Mouse (Mus musculus): ENCODE measurements around the gene Gm42674. TPM values are rescaled to one million over a fixed set of nuclear protein-coding genes. Genes with fewer than 3 reads are reported as not detected.

Gm42674 gene
- polyA plus RNA-seq, 1 experiment from 2014 or later, result not detected

GRCm38 (mm10) chr3:90612061-90612460, 10.4 kb downstream of the Gm42674 start:
- no peak for DNase-seq
- WGBS, result 52% methylated on average over 4 of the region's 4 CpGs
- H3K9ac ChIP-seq (replicated peaks; ENCODE audit: low read length), result no peak overlapping the region
- no peak overlapping the region for H3K4me2 ChIP-seq (ENCODE audit: low read length)
- H3K4me1 ChIP-seq (ENCODE audit: control insufficient read depth, insufficient read depth, low read length), result peaks cover 7% of the 10 kb centered on the region
- H3K9me3 ChIP-seq (ENCODE audit: control insufficient read depth, low read length), result no peaks in the 10 kb centered on the region
- H3K4me3 ChIP-seq (replicated peaks; ENCODE audit: low read depth, low read length), result no peak overlapping the region
- H3K36me3 ChIP-seq (ENCODE audit: control insufficient read depth, insufficient read depth, low read length), result no peaks in the 10 kb centered on the region
- H3K27ac ChIP-seq (replicated peaks; ENCODE audit: low read depth, low read length), result no peak overlapping the region
- no peak for ATAC-seq (ENCODE audit: low FRiP score, low TSS enrichment)
- H3K27me3 ChIP-seq (ENCODE audit: control insufficient read depth, insufficient read depth, low read length), result no peaks in the 10 kb centered on the region

DNA sequence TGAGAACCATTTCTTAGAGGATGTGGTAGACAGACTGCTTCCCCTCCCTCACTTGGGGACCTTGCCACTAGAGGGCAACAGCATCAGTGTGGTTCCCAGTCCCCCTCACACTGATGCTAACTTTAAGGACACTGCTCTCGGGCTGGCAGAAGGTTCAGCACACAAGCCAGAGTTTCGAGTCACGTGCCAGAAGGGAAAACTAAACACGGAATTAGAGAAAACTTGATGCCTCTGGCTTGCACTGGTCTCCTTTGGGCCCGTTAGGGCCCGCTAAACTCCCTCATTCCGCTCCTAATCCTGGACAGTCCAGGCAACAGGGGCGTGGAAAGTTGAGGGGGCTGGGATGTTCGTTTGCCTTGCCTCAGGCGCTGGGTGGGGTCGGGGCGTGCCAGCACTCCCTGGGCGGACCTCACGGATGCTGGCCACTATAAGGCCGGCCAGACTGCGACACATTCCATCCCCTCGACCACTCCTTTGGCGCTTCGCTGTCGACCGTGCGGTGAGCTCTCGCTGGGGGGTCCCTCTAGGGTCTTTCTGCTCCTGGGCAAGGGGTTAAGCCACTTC, 11.1 kb downstream of the Gm42674 start, which contains the start of gene S100a6:
TSS of gene S100a6 (plus strand) at position 155 of the 564 bp plus-strand sequence.
- Histone ChIP-seq H3K4me3 (replicated peaks; ENCODE audit: low read depth, low read length) (peak within 1 kb of the TSS; percentile 26), H3K4me2 (ENCODE audit: low read length) (peak within 1 kb of the TSS; percentile 59), H3K27me3 (ENCODE audit: control insufficient read depth, insufficient read depth, low read length) (no peaks in the 10 kb centered on the region), H3K4me1 (ENCODE audit: control insufficient read depth, insufficient read depth, low read length) (peaks cover 7% of the 10 kb centered on the region), H3K9ac (replicated peaks; ENCODE audit: low read length) (no peak within 1 kb of the TSS), H3K9me3 (ENCODE audit: control insufficient read depth, low read length) (no peaks in the 10 kb centered on the region; the same call in 1 of the 2 replicates), H3K36me3 (ENCODE audit: control insufficient read depth, insufficient read depth, low read length) (no peaks in the 10 kb centered on the region), H3K27ac (replicated peaks; ENCODE audit: low read depth, low read length) (no peak within 1 kb of the TSS)
- WGBS, result under 1% methylated on average over 23 of the region's 23 CpGs
- DNase-seq (peak; percentile 73), ATAC-seq (ENCODE audit: low FRiP score, low TSS enrichment) (peak; percentile 56)

DNA sequence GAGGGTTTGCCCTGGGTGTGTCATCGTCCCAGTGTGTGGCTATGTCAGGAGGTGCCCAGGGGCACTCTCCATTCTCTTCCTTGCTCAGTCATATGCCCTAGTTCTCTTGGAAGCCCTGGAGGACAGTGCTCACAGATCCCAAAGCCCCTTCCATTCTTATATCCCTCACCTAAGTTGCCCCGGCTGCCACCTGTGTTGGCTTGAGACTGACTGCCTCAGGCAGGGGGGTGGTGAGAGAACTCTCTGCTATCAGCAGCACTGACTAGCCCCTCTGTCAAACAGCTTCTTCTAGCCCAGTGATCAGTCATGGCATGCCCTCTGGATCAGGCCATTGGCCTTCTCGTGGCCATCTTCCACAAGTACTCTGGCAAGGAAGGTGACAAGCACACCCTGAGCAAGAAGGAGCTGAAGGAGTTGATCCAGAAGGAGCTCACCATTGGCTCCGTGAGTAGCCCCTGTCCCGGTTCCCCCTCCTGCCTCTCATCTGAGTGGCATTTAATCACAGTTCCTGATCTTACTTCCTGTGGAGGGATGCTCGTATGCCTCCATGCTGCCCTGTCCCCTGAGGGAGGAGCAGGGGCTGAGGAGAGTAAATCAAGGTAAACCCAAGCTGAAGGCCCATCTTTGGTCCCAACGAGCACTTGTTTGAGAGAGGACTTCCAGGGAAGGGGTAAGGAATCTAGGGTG, 11.9 kb downstream of the Gm42674 start:
- Histone ChIP-seq H3K9me3 (ENCODE audit: control insufficient read depth, low read length) (no peaks in the 10 kb centered on the region; the same call in 1 of the 2 replicates), H3K27ac (replicated peaks; ENCODE audit: low read depth, low read length) (no peak overlapping the region), H3K4me3 (replicated peaks; ENCODE audit: low read depth, low read length) (no peak overlapping the region), H3K27me3 (ENCODE audit: control insufficient read depth, insufficient read depth, low read length) (no peaks in the 10 kb centered on the region), H3K4me1 (ENCODE audit: control insufficient read depth, insufficient read depth, low read length) (peaks cover 7% of the 10 kb centered on the region), H3K4me2 (ENCODE audit: low read length) (peak overlapping the region; percentile 59), H3K36me3 (ENCODE audit: control insufficient read depth, insufficient read depth, low read length) (no peaks in the 10 kb centered on the region), H3K9ac (replicated peaks; ENCODE audit: low read length) (no peak overlapping the region)
- DNase-seq, result no peak
- WGBS, result 72% methylated on average over 7 of the region's 7 CpGs
- no peak for ATAC-seq (ENCODE audit: low FRiP score, low TSS enrichment)

DNA sequence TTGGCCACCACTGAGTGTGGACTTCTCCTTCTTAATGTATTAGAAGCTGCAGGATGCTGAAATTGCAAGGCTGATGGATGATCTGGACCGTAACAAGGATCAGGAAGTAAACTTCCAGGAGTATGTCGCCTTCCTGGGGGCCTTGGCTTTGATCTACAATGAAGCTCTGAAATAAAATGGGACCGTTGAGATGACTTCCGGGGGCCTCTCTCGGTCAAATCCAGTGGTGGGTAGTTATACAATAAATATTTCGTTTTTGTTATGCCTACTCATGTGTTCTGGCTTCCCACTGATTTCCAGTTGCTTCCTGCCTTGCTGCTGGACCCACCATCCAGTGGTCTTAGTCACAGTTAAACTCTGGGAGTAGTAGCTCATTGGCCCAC, 12.4 kb downstream of the Gm42674 start:
- Histone ChIP-seq H3K4me2 (ENCODE audit: low read length) (no peak overlapping the region), H3K9ac (replicated peaks; ENCODE audit: low read length) (no peak overlapping the region), H3K4me1 (ENCODE audit: control insufficient read depth, insufficient read depth, low read length) (peaks cover 7% of the 10 kb centered on the region), H3K9me3 (ENCODE audit: control insufficient read depth, low read length) (no peaks in the 10 kb centered on the region; the same call in 1 of the 2 replicates), H3K4me3 (replicated peaks; ENCODE audit: low read depth, low read length) (no peak overlapping the region), H3K27me3 (ENCODE audit: control insufficient read depth, insufficient read depth, low read length) (no peaks in the 10 kb centered on the region), H3K36me3 (ENCODE audit: control insufficient read depth, insufficient read depth, low read length) (no peaks in the 10 kb centered on the region), H3K27ac (replicated peaks; ENCODE audit: low read depth, low read length) (no peak overlapping the region)
- DNase-seq, result no peak
- no peak for ATAC-seq (ENCODE audit: low FRiP score, low TSS enrichment)
- WGBS, result 88% methylated on average over 6 of the region's 6 CpGs

- DNase-seq, result no peak
- Histone ChIP-seq H3K27ac (replicated peaks; ENCODE audit: low read depth, low read length) (no peak overlapping the region), H3K4me3 (replicated peaks; ENCODE audit: low read depth, low read length) (no peak overlapping the region), H3K4me2 (ENCODE audit: low read length) (no peak overlapping the region), H3K9ac (replicated peaks; ENCODE audit: low read length) (no peak overlapping the region), H3K9me3 (ENCODE audit: control insufficient read depth, low read length) (no peaks in the 10 kb centered on the region; the same call in 1 of the 2 replicates), H3K4me1 (ENCODE audit: control insufficient read depth, insufficient read depth, low read length) (peaks cover 7% of the 10 kb centered on the region), H3K36me3 (ENCODE audit: control insufficient read depth, insufficient read depth, low read length) (no peaks in the 10 kb centered on the region), H3K27me3 (ENCODE audit: control insufficient read depth, insufficient read depth, low read length) (no peaks in the 10 kb centered on the region)
- 82% methylated on average over 11 of the region's 11 CpGs for WGBS
- no peak for ATAC-seq (ENCODE audit: low FRiP score, low TSS enrichment)
These were observed 13.0 kb downstream of the Gm42674 start for GRCm38 (mm10) chr3:90614611-90615251.

DNA sequence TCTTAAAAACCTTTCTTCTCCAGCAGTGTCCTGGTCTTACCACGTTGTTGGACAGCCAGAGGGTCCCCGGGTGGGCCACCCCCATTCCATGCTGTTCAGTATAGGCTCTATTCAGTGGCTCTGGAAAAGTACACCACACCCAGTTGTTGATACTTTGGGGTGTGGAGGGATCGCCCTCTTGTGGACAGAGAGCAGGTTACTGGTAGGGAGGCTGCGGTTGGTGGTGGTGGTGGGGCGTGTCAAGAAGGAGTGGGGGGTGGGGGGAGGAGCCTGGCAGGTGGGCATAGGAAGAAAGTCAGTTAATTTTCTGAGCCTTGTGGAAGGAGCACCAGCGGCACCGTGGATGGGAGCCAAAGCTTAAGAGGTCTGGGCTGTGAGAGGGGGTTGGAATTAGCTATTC, 13.7 kb downstream of the Gm42674 start:
- Histone ChIP-seq H3K4me2 (ENCODE audit: low read length) (no peak overlapping the region), H3K27me3 (ENCODE audit: control insufficient read depth, insufficient read depth, low read length) (no peaks in the 10 kb centered on the region), H3K9me3 (ENCODE audit: control insufficient read depth, low read length) (no peaks in the 10 kb centered on the region; the same call in 1 of the 2 replicates), H3K9ac (replicated peaks; ENCODE audit: low read length) (no peak overlapping the region), H3K36me3 (ENCODE audit: control insufficient read depth, insufficient read depth, low read length) (no peaks in the 10 kb centered on the region), H3K27ac (replicated peaks; ENCODE audit: low read depth, low read length) (no peak overlapping the region), H3K4me1 (ENCODE audit: control insufficient read depth, insufficient read depth, low read length) (peaks cover 7% of the 10 kb centered on the region), H3K4me3 (replicated peaks; ENCODE audit: low read depth, low read length) (no peak overlapping the region)
- ATAC-seq (ENCODE audit: low FRiP score, low TSS enrichment) (no peak), DNase-seq (peak; percentile 66)
- WGBS, result 7% methylated on average over 7 of the region's 7 CpGs

GRCm38 (mm10) chr3:90615911-90616310, 14.2 kb downstream of the Gm42674 start:
- Histone ChIP-seq H3K27ac (replicated peaks; ENCODE audit: low read depth, low read length) (no peak overlapping the region), H3K4me2 (ENCODE audit: low read length) (no peak overlapping the region), H3K9ac (replicated peaks; ENCODE audit: low read length) (no peak overlapping the region), H3K4me3 (replicated peaks; ENCODE audit: low read depth, low read length) (no peak overlapping the region), H3K27me3 (ENCODE audit: control insufficient read depth, insufficient read depth, low read length) (no peaks in the 10 kb centered on the region), H3K36me3 (ENCODE audit: control insufficient read depth, insufficient read depth, low read length) (no peaks in the 10 kb centered on the region), H3K9me3 (ENCODE audit: control insufficient read depth, low read length) (no peaks in the 10 kb centered on the region; the same call in 1 of the 2 replicates), H3K4me1 (ENCODE audit: control insufficient read depth, insufficient read depth, low read length) (peaks cover 7% of the 10 kb centered on the region)
- no peak for DNase-seq
- ATAC-seq (ENCODE audit: low FRiP score, low TSS enrichment), result no peak
- WGBS, result 88% methylated on average over 1 of the region's 1 CpGs

DNA sequence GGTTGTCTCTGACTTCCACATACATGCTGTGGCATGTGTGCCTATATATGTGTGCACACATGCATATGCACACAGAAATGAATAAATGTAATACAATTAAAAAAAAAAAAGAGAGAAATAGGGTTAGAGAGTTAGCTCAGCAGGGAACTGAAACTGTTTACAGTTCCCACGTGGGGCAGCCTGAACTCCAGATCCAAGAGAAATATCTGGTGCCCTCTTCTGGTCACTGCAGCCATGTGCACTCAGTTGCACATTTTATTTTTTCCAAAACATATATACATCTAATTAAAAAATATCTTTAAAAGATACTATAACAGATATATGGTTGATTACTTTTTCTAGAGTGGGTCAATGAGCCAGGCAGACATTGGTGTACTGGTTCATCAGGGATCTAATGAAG, 15.9 kb downstream of the Gm42674 start:
- no peak for ATAC-seq (ENCODE audit: low FRiP score, low TSS enrichment)
- Histone ChIP-seq H3K9ac (replicated peaks; ENCODE audit: low read length) (no peak overlapping the region), H3K4me2 (ENCODE audit: low read length) (no peak overlapping the region), H3K27me3 (ENCODE audit: control insufficient read depth, insufficient read depth, low read length) (no peaks in the 10 kb centered on the region), H3K4me1 (ENCODE audit: control insufficient read depth, insufficient read depth, low read length) (peaks cover 7% of the 10 kb centered on the region), H3K9me3 (ENCODE audit: control insufficient read depth, low read length) (no peaks in the 10 kb centered on the region; the same call in 1 of the 2 replicates), H3K4me3 (replicated peaks; ENCODE audit: low read depth, low read length) (no peak overlapping the region), H3K27ac (replicated peaks; ENCODE audit: low read depth, low read length) (no peak overlapping the region), H3K36me3 (ENCODE audit: control insufficient read depth, insufficient read depth, low read length) (no peaks in the 10 kb centered on the region)
- DNase-seq, result no peak
- WGBS, result 13% methylated on average over 1 of the region's 1 CpGs
